In the genomic region with DNA sequence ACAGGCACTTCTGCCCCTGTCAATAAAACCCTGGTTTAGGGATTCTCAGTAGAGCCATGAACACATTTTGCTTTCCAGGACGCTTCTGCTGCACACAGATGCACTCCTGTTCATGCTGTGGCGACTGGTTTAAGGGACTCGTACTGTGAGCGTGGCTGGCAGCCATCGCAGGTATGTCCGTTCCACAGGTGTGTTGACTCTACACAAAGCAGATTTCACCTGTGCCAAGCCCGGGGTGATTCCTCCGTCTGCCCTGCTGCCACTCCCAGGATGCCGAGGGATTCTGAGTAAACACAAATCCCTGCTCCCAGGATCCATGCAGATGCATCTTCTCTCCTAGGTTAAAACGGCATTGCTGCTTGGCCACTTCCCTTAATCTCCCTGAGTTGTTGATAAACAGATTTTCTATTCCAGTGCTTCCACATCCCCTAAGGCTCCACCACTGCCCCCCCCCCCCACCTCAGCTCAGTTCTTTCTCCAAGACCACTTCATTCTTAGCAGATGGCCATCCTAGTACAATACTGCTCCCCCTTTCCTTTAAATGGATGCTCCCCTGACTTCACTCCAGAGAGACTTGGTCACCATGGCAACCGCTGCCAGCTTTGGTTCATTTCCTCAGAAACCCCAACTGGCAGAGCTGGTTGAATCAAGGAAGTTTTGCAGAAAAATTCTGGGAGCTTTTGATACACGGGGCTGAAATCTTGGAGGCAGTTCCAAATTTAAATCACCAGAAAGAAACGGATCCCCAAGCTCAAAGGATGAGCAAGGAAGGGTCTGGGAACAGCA, we compare ENCODE assay signal across 12 mouse cellular contexts.
DNase-seq lines count a peak whose midpoint lies in the region; ATAC-seq lines count a peak whose summit lies in the region.
"Had no signal": no experiment of that assay in that cellular context is flagged by ENCODE, and none has a peak within 500 bp of the region (broad histone marks: within the 10 kb centered on the region; RNA-seq: fewer than 3 reads in every experiment).

No protein-coding gene starts in this region.

- ATAC-seq in cerebellum, adult (ENCODE audit: insufficient number of reproducible peaks, low FRiP score, low TSS enrichment), result no peak
- ATAC-seq in hindbrain, embryonic 12.5 days (ENCODE audit: low FRiP score), result peak; percentile 52; the same call in 1 of the 2 replicates
- ATAC-seq: Patski had no signal

- 71% methylated on average over 13 of the region's 13 CpGs for WGBS in hindbrain, embryonic 12.5 days

- H3K36me3 ChIP-seq in hindbrain, embryonic 12.5 days, result no peaks in the 10 kb centered on the region
- H3K36me3 ChIP-seq: heart, embryonic 13.5 days; limb, embryonic 10.5 days had no signal

- peaks cover 11% of the 10 kb centered on the region for H3K4me1 ChIP-seq in hindbrain, embryonic 12.5 days
- H3K4me1 ChIP-seq: heart, embryonic 13.5 days had no signal

- no peak overlapping the region for H3K4me2 ChIP-seq in hindbrain, embryonic 12.5 days (replicated peaks)
- H3K4me2 ChIP-seq: heart, embryonic 13.5 days had no signal

- intact Hi-C loops in left cerebral cortex, postnatal 10 days (cut with DNase I), result no loop called here

- H3K4me3 ChIP-seq in hindbrain, embryonic 12.5 days, result no peak overlapping the region
- H3K4me3 ChIP-seq: heart, embryonic 13.5 days; limb, embryonic 10.5 days had no signal

- DNase-seq in cerebellum, adult 9-10 months, result peak; percentile 5
- peak; percentile 85 to 92 for DNase-seq in left cerebral cortex, postnatal 10 days (ENCODE audit: extremely low spot score in 1 of 2, low spot score in 2 of 2)
- DNase-seq in right cerebral cortex, adult 18-20 months, result peak; percentile 92
- DNase-seq in thymus, postnatal 4 days, result no peak
- DNase-seq in adrenal gland, postnatal 25 days, result no peak
- DNase-seq in spleen, postnatal 4 days (ENCODE audit: low spot score in 2 of 2), result no peak
- DNase-seq: cerebellum, postnatal 36 days had no signal

- no peak overlapping the region for H3K9ac ChIP-seq in hindbrain, embryonic 12.5 days
- H3K9ac ChIP-seq: heart, embryonic 13.5 days had no signal

- H3K27ac ChIP-seq in hindbrain, embryonic 12.5 days, result no peak overlapping the region
- H3K27ac ChIP-seq: heart, embryonic 13.5 days; limb, embryonic 10.5 days had no signal

- H3K27me3 ChIP-seq in hindbrain, embryonic 12.5 days, result no peaks in the 10 kb centered on the region
- H3K27me3 ChIP-seq: heart, embryonic 13.5 days; Patski had no signal

- peaks cover 8% of the 10 kb centered on the region; the same call in 1 of the 2 replicates for H3K9me3 ChIP-seq in hindbrain, embryonic 12.5 days (replicated peaks)
- H3K9me3 ChIP-seq: limb, embryonic 10.5 days had no signal

Comparison
In these comparisons a context has a peak if more than half of its experiments do, and no peak if none do; other contexts are left out.
1. DNase-seq: peak in cerebellum, adult 9-10 months (single experiment), left cerebral cortex, postnatal 10 days (2 of 2) and right cerebral cortex, adult 18-20 months (single experiment); none in thymus, postnatal 4 days (single experiment), adrenal gland, postnatal 25 days (single experiment) and spleen, postnatal 4 days (0 of 2).